Mouse (Mus musculus): ENCODE measurements at regions not wholly inside any gene's neighbourhood (a gene's known extent, or its start where the extent isn't known, plus 50 kb on each side); places are given as distances from the start of the nearest gene placed in this dataset.

GRCm38 (mm10) chr9:116277736-116278135 lies 102.6 kb upstream of the Tgfbr2 start:
- Histone ChIP-seq H3K27ac (replicated peaks; ENCODE audit: low read depth, low read length) (no peak overlapping the region), H3K4me3 (ENCODE audit: insufficient read depth, low read depth, low read length) (no peak overlapping the region), H3K4me1 (ENCODE audit: control insufficient read depth, insufficient read depth, insufficient read length, low read length) (peaks cover 12% of the 10 kb centered on the region)

- Histone ChIP-seq H3K4me3 (ENCODE audit: insufficient read depth, low read depth, low read length) (no peak overlapping the region), H3K4me1 (ENCODE audit: control insufficient read depth, insufficient read depth, insufficient read length, low read length) (peaks cover 12% of the 10 kb centered on the region)
These were observed 101.0 kb upstream of the Tgfbr2 start for GRCm38 (mm10) chr9:116276141-116276540.

GRCm38 (mm10) chr9:116272446-116272845 lies 97.3 kb upstream of the Tgfbr2 start:
- no peak overlapping the region for H3K27ac ChIP-seq (replicated peaks; ENCODE audit: low read depth, low read length)
- no peak overlapping the region for H3K4me3 ChIP-seq (ENCODE audit: insufficient read depth, low read depth, low read length)
- H3K4me1 ChIP-seq (ENCODE audit: control insufficient read depth, insufficient read depth, insufficient read length, low read length) = peaks cover 4% of the 10 kb centered on the region; the same call in 1 of the 2 replicates

More at GRCm38 (mm10) chr9:116276141-116276540, 101.0 kb upstream of the Tgfbr2 start:
- H3K27ac ChIP-seq (replicated peaks; ENCODE audit: low read depth, low read length) = peak overlapping the region; percentile 41; the same call in 1 of the 2 replicates

- H3K27ac ChIP-seq (replicated peaks; ENCODE audit: low read depth, low read length) = no peak overlapping the region
- H3K4me1 ChIP-seq (ENCODE audit: control insufficient read depth, insufficient read depth, insufficient read length, low read length) = no peaks in the 10 kb centered on the region; the same call in 1 of the 2 replicates
These were observed 95.3 kb upstream of the Tgfbr2 start for GRCm38 (mm10) chr9:116270417-116270828.

GRCm38 (mm10) chr9:116267411-116267810 lies 92.3 kb upstream of the Tgfbr2 start:
- no peak overlapping the region for H3K4me3 ChIP-seq (ENCODE audit: insufficient read depth, low read depth, low read length)
- no peak overlapping the region for H3K27ac ChIP-seq (replicated peaks; ENCODE audit: low read depth, low read length)

More at GRCm38 (mm10) chr9:116270417-116270828, 95.3 kb upstream of the Tgfbr2 start:
- no peak overlapping the region for H3K4me3 ChIP-seq (ENCODE audit: insufficient read depth, low read depth, low read length)

GRCm38 (mm10) chr9:116263833-116264232 lies 88.7 kb upstream of the Tgfbr2 start:
- Histone ChIP-seq H3K4me1 (ENCODE audit: control insufficient read depth, insufficient read depth, insufficient read length, low read length) (no peaks in the 10 kb centered on the region; the same call in 1 of the 2 replicates), H3K4me3 (ENCODE audit: insufficient read depth, low read depth, low read length) (no peak overlapping the region), H3K27ac (replicated peaks; ENCODE audit: low read depth, low read length) (no peak overlapping the region)

More at GRCm38 (mm10) chr9:116267411-116267810, 92.3 kb upstream of the Tgfbr2 start:
- H3K4me1 ChIP-seq (ENCODE audit: control insufficient read depth, insufficient read depth, insufficient read length, low read length) = no peaks in the 10 kb centered on the region; the same call in 1 of the 2 replicates

- Histone ChIP-seq H3K4me1 (ENCODE audit: control insufficient read depth, insufficient read depth, insufficient read length, low read length) (no peaks in the 10 kb centered on the region), H3K4me3 (ENCODE audit: insufficient read depth, low read depth, low read length) (no peak overlapping the region)
These were observed 84.4 kb upstream of the Tgfbr2 start for GRCm38 (mm10) chr9:116259569-116259968.

GRCm38 (mm10) chr9:116253546-116253945 lies 78.4 kb upstream of the Tgfbr2 start:
- no peak overlapping the region for H3K4me3 ChIP-seq (ENCODE audit: insufficient read depth, low read depth, low read length)
- peak overlapping the region; percentile 48 for H3K27ac ChIP-seq (replicated peaks; ENCODE audit: low read depth, low read length)
- peaks cover 2% of the 10 kb centered on the region; the same call in 1 of the 2 replicates for H3K4me1 ChIP-seq (ENCODE audit: control insufficient read depth, insufficient read depth, insufficient read length, low read length)

More at GRCm38 (mm10) chr9:116259569-116259968, 84.4 kb upstream of the Tgfbr2 start:
- H3K27ac ChIP-seq (replicated peaks; ENCODE audit: low read depth, low read length) = no peak overlapping the region

- Histone ChIP-seq H3K4me3 (ENCODE audit: insufficient read depth, low read depth, low read length) (no peak overlapping the region), H3K4me1 (ENCODE audit: control insufficient read depth, insufficient read depth, insufficient read length, low read length) (peaks cover 7% of the 10 kb centered on the region; the same call in 1 of the 2 replicates), H3K27ac (replicated peaks; ENCODE audit: low read depth, low read length) (no peak overlapping the region; the same call in 1 of the 2 replicates)
These were observed 77.6 kb upstream of the Tgfbr2 start for GRCm38 (mm10) chr9:116252788-116253187.

GRCm38 (mm10) chr9:116249791-116250190 lies 74.6 kb upstream of the Tgfbr2 start:
- Histone ChIP-seq H3K4me1 (ENCODE audit: control insufficient read depth, insufficient read depth, insufficient read length, low read length) (peaks cover 11% of the 10 kb centered on the region; the same call in 1 of the 2 replicates), H3K27ac (replicated peaks; ENCODE audit: low read depth, low read length) (no peak overlapping the region; the same call in 1 of the 2 replicates), H3K4me3 (ENCODE audit: insufficient read depth, low read depth, low read length) (no peak overlapping the region)

- Histone ChIP-seq H3K27ac (replicated peaks; ENCODE audit: low read depth, low read length) (no peak overlapping the region), H3K4me3 (ENCODE audit: insufficient read depth, low read depth, low read length) (no peak overlapping the region), H3K4me1 (ENCODE audit: control insufficient read depth, insufficient read depth, insufficient read length, low read length) (peaks cover 16% of the 10 kb centered on the region; the same call in 1 of the 2 replicates)
These were observed 70.0 kb upstream of the Tgfbr2 start for GRCm38 (mm10) chr9:116245136-116245535.

- Histone ChIP-seq H3K4me3 (ENCODE audit: insufficient read depth, low read depth, low read length) (no peak overlapping the region), H3K4me1 (ENCODE audit: control insufficient read depth, insufficient read depth, insufficient read length, low read length) (peaks cover 16% of the 10 kb centered on the region; the same call in 1 of the 2 replicates), H3K27ac (replicated peaks; ENCODE audit: low read depth, low read length) (no peak overlapping the region)
These were observed 69.4 kb upstream of the Tgfbr2 start for GRCm38 (mm10) chr9:116244619-116244899.

- no peak overlapping the region for H3K4me3 ChIP-seq (ENCODE audit: insufficient read depth, low read depth, low read length)
- H3K4me1 ChIP-seq (ENCODE audit: control insufficient read depth, insufficient read depth, insufficient read length, low read length) = peaks cover 16% of the 10 kb centered on the region; the same call in 1 of the 2 replicates
- H3K27ac ChIP-seq (replicated peaks; ENCODE audit: low read depth, low read length) = no peak overlapping the region
These were observed 68.8 kb upstream of the Tgfbr2 start for GRCm38 (mm10) chr9:116243775-116244618.

- H3K4me3 ChIP-seq (ENCODE audit: insufficient read depth, low read depth, low read length) = no peak overlapping the region
These were observed 66.9 kb upstream of the Tgfbr2 start for GRCm38 (mm10) chr9:116241933-116242526.

GRCm38 (mm10) chr9:116241290-116241689 lies 66.1 kb upstream of the Tgfbr2 start:
- Histone ChIP-seq H3K4me3 (ENCODE audit: insufficient read depth, low read depth, low read length) (no peak overlapping the region), H3K4me1 (ENCODE audit: control insufficient read depth, insufficient read depth, insufficient read length, low read length) (peaks cover 10% of the 10 kb centered on the region; the same call in 1 of the 2 replicates), H3K27ac (replicated peaks; ENCODE audit: low read depth, low read length) (no peak overlapping the region)

More at GRCm38 (mm10) chr9:116241933-116242526, 66.9 kb upstream of the Tgfbr2 start:
- peaks cover 10% of the 10 kb centered on the region; the same call in 1 of the 2 replicates for H3K4me1 ChIP-seq (ENCODE audit: control insufficient read depth, insufficient read depth, insufficient read length, low read length)
- no peak overlapping the region for H3K27ac ChIP-seq (replicated peaks; ENCODE audit: low read depth, low read length)
